Mouse (Mus musculus) heart, embryonic 16.5 days (tissue): ENCODE measurements around the gene Il10. TPM values are rescaled to one million over a fixed set of nuclear protein-coding genes. Genes with fewer than 3 reads are reported as not detected.
"Not testable (repeated sequence)": the region's sequence is repeated elsewhere in the genome, so short reads cannot be mapped to it uniquely, and the experiment has no call there.

Experiments used
- ATAC-seq: fragments of 200-750 bp; cut with Nextera tagmentation; replicated peaks from 2 replicates; pipeline ENCODE4 v1.8.0; 2017; ENCODE audit warnings: moderate number of reproducible peaks; ENCODE audit not compliant: insufficient read depth, low FRiP score; ENCODE audit errors: extremely low read depth
- H3K27ac ChIP-seq: fragments of 300-500 bp; sonication (generic); 2 replicates; pipeline ENCODE4 v1.5.1; 2014; ENCODE audit warnings: mild to moderate bottlenecking, low read length, control low read depth, moderate library complexity
- H3K27me3 ChIP-seq: fragments of 300-500 bp; sonication (generic); 2 replicates; pipeline ENCODE4 v1.6.1; 2014; ENCODE audit warnings: low read length, mixed read lengths; ENCODE audit not compliant: control insufficient read depth, insufficient read depth
- H3K36me3 ChIP-seq: fragments of 300-500 bp; sonication (generic); 2 replicates; pipeline ENCODE4 v1.6.1; 2014; ENCODE audit not compliant: control insufficient read depth, insufficient read depth
- H3K4me1 ChIP-seq: fragments of 300-500 bp; sonication (generic); 2 replicates; pipeline ENCODE4 v1.6.1; 2014; ENCODE audit warnings: low read length, mixed read lengths; ENCODE audit not compliant: control insufficient read depth, insufficient read depth
- H3K4me2 ChIP-seq: fragments of 300-500 bp; sonication (generic); 2 replicates; pipeline ENCODE4 v1.6.1; 2014; ENCODE audit warnings: low read depth, mild to moderate bottlenecking, control low read depth, low read length
- H3K4me3 ChIP-seq: fragments of 300-500 bp; sonication (generic); 2 replicates; pipeline ENCODE4 v1.5.1; 2014; ENCODE audit warnings: mild to moderate bottlenecking, control low read depth, low read length
- H3K9ac ChIP-seq: fragments of 300-500 bp; sonication (generic); 2 replicates; pipeline ENCODE4 v1.6.1; 2014; ENCODE audit warnings: low read length, control low read depth
- H3K9me3 ChIP-seq: fragments of 300-500 bp; sonication (generic); replicated peaks from 2 replicates; pipeline ENCODE4 v1.6.1; 2016; ENCODE audit warnings: low read length; ENCODE audit not compliant: control insufficient read depth
- WGBS: fragments of 180-500 bp; shearing (Covaris S2); extraction: QIAGEN DNeasy Blood & Tissue Kit; methylation state at CpG from one replicate; pipeline ENCODE4 v1.1.7; 2014; 5-methylcytosine and 5-hydroxymethylcytosine counted together
- polyA plus RNA-seq: library from polyadenylated mRNA; unstranded; fragments of >200 nt; fragmentation: Nextera tagmentation; extraction: Ambion mirVana; gene quantifications from 2 replicates; pipeline ENCODE4 v1.2.1, GENCODE M21; 2015

Gene Il10
- polyA plus RNA-seq, 1 experiment from 2014 or later = 0.14 TPM

DNA sequence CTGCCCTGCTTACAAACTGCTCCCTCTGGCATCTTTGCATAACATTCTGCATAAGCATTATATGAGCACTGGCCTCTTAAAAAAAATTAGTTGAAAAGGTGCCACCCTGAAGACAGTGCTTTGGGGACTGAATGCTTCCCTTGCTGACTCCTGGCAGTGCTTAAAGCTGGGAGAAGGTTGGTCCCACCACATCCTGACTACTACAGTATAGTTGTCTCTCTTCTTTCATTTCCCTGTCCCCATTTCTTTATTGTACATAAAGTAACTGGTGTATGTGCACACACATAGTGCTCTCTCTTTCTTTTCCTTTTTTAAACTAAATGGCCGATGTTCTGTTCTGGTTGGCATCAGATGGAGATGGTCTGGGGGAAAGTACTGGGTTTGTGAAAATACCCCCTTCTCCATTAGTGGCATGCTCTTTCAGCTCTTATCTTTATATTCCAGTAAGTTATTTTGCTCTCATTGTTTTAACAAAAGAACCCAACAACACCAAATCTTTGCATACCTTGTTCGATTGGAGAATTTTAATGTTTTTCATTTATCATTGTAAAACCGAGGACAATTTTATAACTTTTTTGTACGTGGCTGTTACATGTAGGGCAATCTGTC lies 3.7 kb downstream of the Il10 start:
- not testable (repeated sequence) for H3K36me3 ChIP-seq, H3K9ac ChIP-seq, H3K4me2 ChIP-seq, H3K4me3 ChIP-seq, H3K4me1 ChIP-seq, H3K27me3 ChIP-seq, H3K27ac ChIP-seq, H3K9me3 ChIP-seq, ATAC-seq
- WGBS = 74% methylated on average over 4 of the region's 4 CpGs

DNA sequence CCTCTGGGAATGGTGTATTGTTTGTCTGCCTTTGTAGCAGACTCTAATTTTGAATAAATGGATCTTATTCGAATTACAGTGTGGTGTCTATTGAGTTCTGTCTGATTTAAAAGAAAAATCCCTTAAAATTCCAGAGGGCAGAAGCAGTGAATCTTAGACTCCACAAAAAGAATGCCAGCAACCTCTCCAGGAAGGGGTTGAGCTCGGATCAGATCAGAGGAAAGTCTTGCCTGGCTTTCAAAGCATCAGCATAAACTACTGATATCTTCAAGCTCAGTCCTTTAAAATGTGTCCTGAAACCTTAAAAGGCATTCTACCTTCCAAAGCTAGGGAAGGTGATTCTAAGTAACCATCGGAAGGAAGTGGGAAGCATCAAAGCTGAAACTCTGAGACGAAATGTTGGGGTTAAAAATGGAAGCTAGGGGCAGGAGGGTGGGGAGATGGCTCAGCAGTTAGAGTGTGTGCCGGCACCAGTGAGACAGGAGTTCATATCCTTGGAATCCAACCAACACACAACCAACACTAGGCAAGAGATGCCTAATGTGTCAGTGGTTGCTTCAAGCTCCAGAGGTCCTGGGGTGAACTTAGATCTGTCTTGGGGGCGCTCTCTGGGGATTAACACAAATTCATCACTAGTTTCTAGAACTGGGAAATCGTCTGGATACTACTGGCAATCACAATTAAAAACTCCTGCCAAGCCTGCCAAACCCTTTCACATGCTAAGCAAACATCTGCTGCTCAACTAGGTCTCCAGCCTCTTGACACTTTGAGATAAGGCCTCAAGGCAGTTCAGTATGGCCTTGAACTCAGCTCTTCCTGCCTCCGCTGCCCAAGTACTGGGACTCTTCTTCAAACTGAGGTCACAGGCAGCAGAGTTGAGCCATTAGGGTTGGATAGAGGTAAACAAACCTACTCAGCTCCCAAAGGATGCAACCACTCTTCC lies 5.5 kb downstream of the Il10 start:
- Histone ChIP-seq H3K27me3 (no peaks in the 10 kb centered on the region; the same call in 1 of the 2 replicates), H3K9ac (no peak overlapping the region), H3K27ac (no peak overlapping the region), H3K4me3 (no peak overlapping the region), H3K4me2 (no peak overlapping the region), H3K36me3 (no peaks in the 10 kb centered on the region), H3K9me3 (no peaks in the 10 kb centered on the region), H3K4me1 (no peaks in the 10 kb centered on the region)
- no peak for ATAC-seq
- 69% methylated on average over 8 of the region's 8 CpGs for WGBS

DNA sequence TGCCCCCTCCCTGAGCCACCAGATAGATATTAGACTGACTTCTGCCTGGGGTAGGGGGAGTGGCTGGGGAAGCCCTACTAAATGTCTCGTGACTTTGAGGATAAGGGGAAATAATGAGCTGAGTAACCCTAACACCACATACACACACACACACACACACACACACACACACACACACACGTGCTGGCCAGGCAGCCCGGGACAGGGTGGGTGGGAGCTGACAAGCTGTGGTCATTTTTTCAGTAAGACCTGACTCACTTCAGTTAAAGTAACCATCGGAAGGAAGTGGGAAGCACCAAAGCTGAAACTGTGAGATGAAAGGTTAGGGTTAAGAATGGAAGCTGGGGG lies 6.2 kb downstream of the Il10 start:
- H3K27me3 ChIP-seq = no peaks in the 10 kb centered on the region
- 65% methylated on average over 4 of the region's 4 CpGs for WGBS
- no peaks in the 10 kb centered on the region for H3K4me1 ChIP-seq
- H3K27ac ChIP-seq = no peak overlapping the region
- ATAC-seq = no peak
- no peak overlapping the region for H3K4me2 ChIP-seq
- no peaks in the 10 kb centered on the region for H3K9me3 ChIP-seq
- H3K4me3 ChIP-seq = no peak overlapping the region
- no peak overlapping the region for H3K9ac ChIP-seq
- no peaks in the 10 kb centered on the region for H3K36me3 ChIP-seq

DNA sequence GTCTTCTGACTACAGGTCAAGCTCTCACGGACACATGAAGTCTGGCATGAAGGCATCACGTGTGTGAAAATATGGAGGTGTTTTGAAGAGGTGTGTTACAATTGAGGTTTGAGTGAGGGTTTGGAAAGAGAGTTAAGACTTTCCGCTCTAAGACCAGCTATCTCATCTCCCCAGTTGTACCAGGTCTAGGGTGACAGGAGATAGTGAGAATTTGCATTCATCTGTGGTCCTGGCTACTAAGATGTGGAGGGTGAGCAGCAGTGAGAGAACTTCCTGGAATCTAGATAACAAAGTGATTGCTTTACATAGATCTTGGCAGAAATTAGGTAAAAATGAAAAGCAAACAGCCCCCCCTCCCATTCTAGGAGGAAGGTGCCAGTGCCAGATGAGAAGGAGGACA lies 9.6 kb downstream of the Il10 start:
- Histone ChIP-seq H3K27ac (no peak overlapping the region), H3K9ac (no peak overlapping the region), H3K36me3 (no peaks in the 10 kb centered on the region), H3K27me3 (no peaks in the 10 kb centered on the region), H3K9me3 (no peaks in the 10 kb centered on the region), H3K4me2 (no peak overlapping the region), H3K4me3 (no peak overlapping the region), H3K4me1 (no peaks in the 10 kb centered on the region)
- 84% methylated on average over 3 of the region's 3 CpGs for WGBS
- no peak for ATAC-seq

DNA sequence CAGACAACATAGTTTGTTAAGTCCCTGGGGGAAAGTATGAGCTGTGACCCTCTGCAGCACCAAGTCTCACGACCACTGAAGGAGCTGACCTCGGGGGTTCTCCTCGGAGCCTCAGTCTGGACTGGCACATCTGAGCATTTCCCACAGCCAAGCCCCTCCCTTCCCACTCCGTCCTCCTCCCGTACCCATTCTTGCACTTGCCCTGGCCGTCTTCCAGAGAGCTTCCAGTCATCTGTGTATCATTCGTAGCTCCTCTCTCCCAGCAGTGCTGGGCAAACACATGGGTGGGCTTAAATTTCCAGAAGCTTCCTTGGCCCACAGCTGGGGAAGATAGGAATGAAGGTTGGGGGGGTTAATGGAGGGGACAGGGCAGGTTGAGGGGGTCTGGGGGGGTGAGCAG lies 10.6 kb downstream of the Il10 start:
- WGBS = 33% methylated on average over 7 of the region's 7 CpGs
- ATAC-seq = no peak

GRCm38 (mm10) chr1:131031267-131031666 lies 11.6 kb downstream of the Il10 start:
- Histone ChIP-seq H3K36me3 (no peaks in the 10 kb centered on the region), H3K4me2 (no peak overlapping the region), H3K4me1 (no peaks in the 10 kb centered on the region), H3K9me3 (no peaks in the 10 kb centered on the region), H3K9ac (no peak overlapping the region), H3K27ac (no peak overlapping the region), H3K4me3 (no peak overlapping the region), H3K27me3 (no peaks in the 10 kb centered on the region)
- WGBS = 46% methylated on average over 3 of the region's 3 CpGs
- ATAC-seq = no peak

More for the DNA sequence above, 10.6 kb downstream of the Il10 start:
- H3K4me3 ChIP-seq = no peak overlapping the region
- H3K27me3 ChIP-seq = no peaks in the 10 kb centered on the region
- H3K4me1 ChIP-seq = no peaks in the 10 kb centered on the region
- H3K9me3 ChIP-seq = no peaks in the 10 kb centered on the region
- no peak overlapping the region for H3K9ac ChIP-seq
- H3K36me3 ChIP-seq = no peaks in the 10 kb centered on the region
- no peak overlapping the region for H3K27ac ChIP-seq
- H3K4me2 ChIP-seq = no peak overlapping the region

DNA sequence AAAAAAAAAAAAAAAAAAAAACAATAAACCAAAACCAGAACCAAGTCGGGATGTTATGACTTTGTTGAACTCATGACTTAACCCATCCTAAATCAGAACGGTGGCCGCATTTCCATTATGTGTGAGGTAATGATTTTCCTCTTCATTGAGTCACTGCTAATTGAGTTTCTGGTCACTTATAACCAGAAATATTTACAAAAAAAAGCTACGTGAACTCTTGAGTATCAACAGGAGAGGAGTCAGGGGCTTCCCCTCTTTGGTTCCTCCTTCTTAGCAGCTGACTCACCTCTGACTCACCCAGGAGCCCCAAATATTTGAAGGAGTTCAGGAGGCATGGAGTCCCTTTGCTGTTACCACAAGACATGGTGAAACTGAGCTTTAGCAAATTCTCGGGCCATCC lies 18.4 kb downstream of the Il10 start:
- Histone ChIP-seq H3K4me2 (no peak overlapping the region), H3K36me3 (no peaks in the 10 kb centered on the region; the same call in 1 of the 2 replicates), H3K4me3 (no peak overlapping the region), H3K9me3 (peaks cover 1% of the 10 kb centered on the region), H3K4me1 (peaks cover 5% of the 10 kb centered on the region), H3K27me3 (no peaks in the 10 kb centered on the region), H3K9ac (no peak overlapping the region), H3K27ac (no peak overlapping the region)
- ATAC-seq = no peak
- WGBS = 91% methylated on average over 5 of the region's 5 CpGs

- Histone ChIP-seq H3K4me2 (no peak overlapping the region), H3K27ac (no peak overlapping the region), H3K36me3 (no peaks in the 10 kb centered on the region; the same call in 1 of the 2 replicates), H3K27me3 (no peaks in the 10 kb centered on the region), H3K9me3 (peaks cover 3% of the 10 kb centered on the region), H3K4me1 (peaks cover 5% of the 10 kb centered on the region), H3K4me3 (no peak overlapping the region), H3K9ac (no peak overlapping the region)
- ATAC-seq = no peak
- WGBS = 80% methylated on average over 10 of the region's 10 CpGs
These were observed 18.9 kb downstream of the Il10 start for GRCm38 (mm10) chr1:131038415-131039017.

- no peak overlapping the region for H3K4me3 ChIP-seq
- no peak for ATAC-seq
- H3K36me3 ChIP-seq = no peaks in the 10 kb centered on the region; the same call in 1 of the 2 replicates
- H3K4me2 ChIP-seq = no peak overlapping the region
- H3K4me1 ChIP-seq = peaks cover 5% of the 10 kb centered on the region
- no peak overlapping the region for H3K27ac ChIP-seq
- no peak overlapping the region for H3K9ac ChIP-seq
- no peaks in the 10 kb centered on the region for H3K27me3 ChIP-seq
- 91% methylated on average over 5 of the region's 5 CpGs for WGBS
- peaks cover 3% of the 10 kb centered on the region for H3K9me3 ChIP-seq
These were observed 19.8 kb downstream of the Il10 start for GRCm38 (mm10) chr1:131039479-131039878.
